Mouse (Mus musculus): ENCODE data around the gene Lipc. TPM values are rescaled to one million over a fixed set of nuclear protein-coding genes. Genes with fewer than 3 reads are reported as not detected.

The Lipc gene
- polyA plus RNA-seq (2014; fragmentation: Illumina TruSeq; extraction: RNeasy Lipid Tissue Mini Kit (QIAGEN cat#74804); ENCODE audit: low read depth, low replicate concordance) = 2.6 TPM

DNA sequence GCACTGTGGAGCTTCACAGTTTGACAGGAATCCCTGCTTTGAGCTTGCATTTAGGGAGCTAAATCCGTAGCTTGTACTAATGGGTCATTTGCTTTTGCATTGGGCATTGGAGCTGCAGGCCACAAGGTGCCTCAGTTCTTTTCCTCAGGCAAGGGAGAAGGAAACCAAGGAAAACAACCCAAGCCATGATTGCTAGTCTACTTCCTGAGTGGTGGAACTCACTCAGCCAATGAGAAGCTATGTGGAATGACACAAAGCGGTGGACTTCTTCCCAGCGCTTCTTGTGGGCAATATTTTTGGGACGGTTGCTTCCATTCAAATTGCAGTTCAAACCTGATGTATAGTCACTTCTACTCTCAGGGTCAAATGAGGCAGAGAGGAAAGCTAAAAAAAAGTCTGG is at the start of gene Lipc:
Gene Lipc (minus strand): TSS at position 101 of the 400 bp plus-strand sequence.

Other genes with a start within 250 kb of the Lipc start
- 71.0 TPM for gene Aqp9, start 216.5 kb upstream of the Lipc start, polyA plus RNA-seq (2014; fragmentation: Illumina TruSeq; extraction: RNeasy Lipid Tissue Mini Kit (QIAGEN cat#74804); ENCODE audit: low read depth, low replicate concordance)

All from adipose tissue, adult 10 weeks (tissue).